Mouse (Mus musculus) MEL (cell line): ENCODE measurements around the gene Plxdc1. TPM values are rescaled to one million over a fixed set of nuclear protein-coding genes. Genes with fewer than 3 reads are reported as not detected.

ENCODE experiments used
- DNase-seq: peaks from one replicate; pipeline ENCODE4 v3.0.0; 2011; ENCODE audit warnings: low read depth, low spot score
- H3K27ac ChIP-seq: 2 replicates; pipeline ENCODE4 v1.5.1; 2012; ENCODE audit warnings: low read depth, mild to moderate bottlenecking, control low read depth, low read length, moderate library complexity; ENCODE audit not compliant: control insufficient read depth
- H3K27me3 ChIP-seq, 2 experiments: fragments of 150-350 bp in 1 of 2; sonication (generic) in 1 of 2; 2 replicates each; pipeline ENCODE4 v1.6.1; 2012; ENCODE audit warnings: low read length in 2 of 2, mild to moderate bottlenecking in 2 of 2, improper control_type of control experiment in 1 of 2, moderate library complexity in 1 of 2; ENCODE audit not compliant: insufficient read depth in 2 of 2, control insufficient read depth in 1 of 2
- H3K36me3 ChIP-seq, 2 experiments: 2 replicates each; pipeline ENCODE4 v1.6.1; 2012 to 2014; ENCODE audit warnings: low read length in 2 of 2, improper control_type of control experiment in 1 of 2, inconsistent platforms in 1 of 2, mild to moderate bottlenecking in 1 of 2; ENCODE audit not compliant: insufficient read depth in 2 of 2, control insufficient read depth in 1 of 2
- H3K4me1 ChIP-seq, 2 experiments: fragments of 150-350 bp in 1 of 2; sonication (generic) in 1 of 2; 2 replicates each; pipeline ENCODE4 v1.6.1; 2012; ENCODE audit warnings: low read length in 2 of 2, improper control_type of control experiment in 1 of 2, mild to moderate bottlenecking in 1 of 2; ENCODE audit not compliant: insufficient read depth in 2 of 2, control insufficient read depth in 1 of 2
- H3K4me3 ChIP-seq, 2 experiments: fragments of 150-350 bp in 1 of 2; sonication (generic) in 1 of 2; 2 replicates each; pipeline ENCODE4 v1.5.1; 2012; ENCODE audit warnings: low read depth in 2 of 2, low read length in 2 of 2, mild to moderate bottlenecking in 2 of 2, moderate library complexity in 2 of 2, control low read depth in 1 of 2, improper control_type of control experiment in 1 of 2; ENCODE audit not compliant: control insufficient read depth in 1 of 2, insufficient read depth in 1 of 2
- H3K79me2 ChIP-seq: 2 replicates; pipeline ENCODE4 v1.6.1; 2012; ENCODE audit warnings: mild to moderate bottlenecking, low read length, moderate library complexity; ENCODE audit not compliant: control insufficient read depth, poor library complexity, insufficient read depth
- H3K9ac ChIP-seq: 2 replicates; pipeline ENCODE4 v1.6.1; 2012; ENCODE audit warnings: low read depth, mild to moderate bottlenecking, control low read depth, low read length, moderate library complexity; ENCODE audit not compliant: control insufficient read depth, poor library complexity, severe bottlenecking
- H3K9me3 ChIP-seq: fragments of 150-350 bp; sonication (generic); replicated peaks from 2 replicates; pipeline ENCODE4 v1.6.1; 2012; ENCODE audit warnings: mild to moderate bottlenecking, low read length, improper control_type of control experiment, moderate library complexity; ENCODE audit not compliant: insufficient read depth
- BHLHE40 ChIP-seq: IDR thresholded peaks from 2 replicates; pipeline ENCODE4 v1.6.1; 2012; ENCODE audit warnings: low read depth, mild to moderate bottlenecking, inconsistent platforms, low read length, improper control_type of control experiment, borderline replicate concordance
- CHD2 ChIP-seq: IDR thresholded peaks from 2 replicates; pipeline ENCODE4 v1.6.1; 2011; ENCODE audit warnings: low read length, improper control_type of control experiment
- CTCF ChIP-seq, 3 experiments: IDR thresholded peaks in 2 of 3; conservative IDR thresholded peaks in 1 of 3; 2 replicates each; pipeline ENCODE4 v1.5.1; 2011 to 2012; ENCODE audit warnings: low read length in 3 of 3, low read depth in 2 of 3, mild to moderate bottlenecking in 2 of 3, improper control_type of control experiment in 1 of 3, inconsistent platforms in 1 of 3, mixed read lengths in 1 of 3, moderate library complexity in 1 of 3; ENCODE audit not compliant: control insufficient read depth in 1 of 3, insufficient read depth in 1 of 3, poor library complexity in 1 of 3, severe bottlenecking in 1 of 3
- EP300 ChIP-seq, 2 experiments: IDR thresholded peaks; 2 replicates each; pipeline ENCODE4 v1.6.1; 2011; ENCODE audit warnings: improper control_type of control experiment in 2 of 2, low read length in 2 of 2, low read depth in 1 of 2, mild to moderate bottlenecking in 1 of 2
- MAFK ChIP-seq: IDR thresholded peaks from 2 replicates; pipeline ENCODE4 v1.6.1; 2011; ENCODE audit warnings: low read depth, mild to moderate bottlenecking, low read length, improper control_type of control experiment, borderline replicate concordance
- MAZ ChIP-seq: IDR thresholded peaks from 2 replicates; pipeline ENCODE4 v1.6.1; 2012; ENCODE audit warnings: low read depth, mild to moderate bottlenecking, inconsistent platforms, low read length, improper control_type of control experiment
- MEF2A ChIP-seq: IDR thresholded peaks from 2 replicates; pipeline ENCODE4 v1.6.1; 2014; ENCODE audit warnings: low read depth, mild to moderate bottlenecking, inconsistent platforms, low read length, improper control_type of control experiment; ENCODE audit not compliant: poor library complexity, insufficient replicate concordance, severe bottlenecking; ENCODE audit errors: extremely low read depth
- MXI1 ChIP-seq: IDR thresholded peaks from 2 replicates; pipeline ENCODE4 v1.6.1; 2011; ENCODE audit warnings: mild to moderate bottlenecking, low read depth, low read length, improper control_type of control experiment
- NELFE ChIP-seq: IDR thresholded peaks from 2 replicates; pipeline ENCODE4 v1.6.1; 2011; ENCODE audit warnings: low read depth, low read length, improper control_type of control experiment
- POLR2AphosphoS2 ChIP-seq: IDR thresholded peaks from 2 replicates; pipeline ENCODE4 v1.6.1; 2011; ENCODE audit warnings: low read length, improper control_type of control experiment
- POLR2AphosphoS5 ChIP-seq: IDR thresholded peaks from 2 replicates; pipeline ENCODE4 v1.6.1; 2012; ENCODE audit warnings: low read depth, borderline replicate concordance, mild to moderate bottlenecking, inconsistent platforms, low read length, moderate library complexity, mixed read lengths
- RAD21 ChIP-seq: IDR thresholded peaks from 2 replicates; pipeline ENCODE4 v1.6.1; 2011; ENCODE audit warnings: mild to moderate bottlenecking, low read depth, low read length, improper control_type of control experiment
- RCOR1 ChIP-seq: IDR thresholded peaks from 2 replicates; pipeline ENCODE4 v1.6.1; 2012; ENCODE audit warnings: low read depth, mild to moderate bottlenecking, inconsistent platforms, low read length, improper control_type of control experiment
- SMC3 ChIP-seq: IDR thresholded peaks from 2 replicates; pipeline ENCODE4 v1.6.1; 2011; ENCODE audit warnings: low read depth, low read length, improper control_type of control experiment
- TBP ChIP-seq: IDR thresholded peaks from 2 replicates; pipeline ENCODE4 v1.8.0; 2011; ENCODE audit warnings: low read depth, low read length, improper control_type of control experiment
- UBTF ChIP-seq: IDR thresholded peaks from 2 replicates; pipeline ENCODE4 v1.6.1; 2012; ENCODE audit warnings: low read depth, mild to moderate bottlenecking, inconsistent platforms, low read length, improper control_type of control experiment, moderate library complexity, borderline replicate concordance; ENCODE audit not compliant: insufficient read depth
- USF1 ChIP-seq: IDR thresholded peaks from 2 replicates; pipeline ENCODE4 v1.6.1; 2014; ENCODE audit warnings: low read depth, mild to moderate bottlenecking, inconsistent platforms, low read length, improper control_type of control experiment, moderate library complexity
- ZKSCAN1 ChIP-seq: IDR thresholded peaks from 2 replicates; pipeline ENCODE4 v1.6.1; 2012; ENCODE audit warnings: low read depth, mild to moderate bottlenecking, inconsistent platforms, low read length, improper control_type of control experiment, moderate library complexity
- polyA plus RNA-seq, 2 experiments: library from polyadenylated mRNA; stranded (reverse) in 1 of 2; unstranded in 1 of 2; fragments of >175 nt in 1 of 2; fragments of >200 nt in 1 of 2; gene quantifications; 2 replicates each; pipeline versions ENCODE4 v1.2.1 to v1.2.4; 2012; ENCODE audit warnings: low replicate concordance in 2 of 2, low read depth in 1 of 2; ENCODE audit not compliant: insufficient read length in 2 of 2, insufficient read depth in 1 of 2, missing spikeins in 1 of 2
- total RNA-seq: library from RNA; depleted of rRNA; stranded (reverse); fragments of 300-350 nt; gene quantifications from 2 replicates; pipeline ENCODE4 v1.2.3, GENCODE M21; 2012

The Plxdc1 gene
- total and polyA plus RNA-seq, 3 experiments = 13.1 to 24.5 TPM; not detected in 1

- TF ChIP-seq USF1 (no peak), CHD2 (no peak), POLR2AphosphoS5 (no peak), TBP (no peak), NELFE (no peak), SMC3 (peak; percentile 12; the same call in 1 of the 2 replicates), RCOR1 (peak; percentile 98), MAFK (peak; percentile 61; the same call in 1 of the 2 replicates), MXI1 (peak; percentile 33; the same call in 1 of the 2 replicates), ZKSCAN1 (no peak), MEF2A (no peak), RAD21 (no peak)
- TF ChIP-seq, all 39 proteins: peak for 8
These were observed 89.6 kb downstream of the Plxdc1 start (continued) for GRCm38 (mm10) chr11:97896655-97897054.

- Histone ChIP-seq H3K27me3 (no peaks in the 10 kb centered on the region; a peak in 2 of 4 replicates), H3K9me3 (no peaks in the 10 kb centered on the region), H3K79me2 (no peaks in the 10 kb centered on the region), H3K4me3 (no peak overlapping the region), H3K27ac (no peak overlapping the region), H3K36me3 (peaks cover 0 to 2% of the 10 kb centered on the region in 2 experiments; a peak in 2 of 4 replicates), H3K4me1 (peaks cover 1 to 2% of the 10 kb centered on the region in 2 experiments), H3K9ac (no peak overlapping the region)
- no peak for DNase-seq
- TF ChIP-seq MAZ = no peak
- no peak for TF ChIP-seq CTCF (IDR thresholded peaks at IDR 0.05 in 2 of 3, conservative IDR thresholded peaks at IDR 0.05 in 1 of 3; ENCODE audit: control insufficient read depth in 1 of 3, insufficient read depth in 1 of 3, low read depth in 2 of 3, low read length in 3 of 3, poor library complexity in 1 of 3, severe bottlenecking in 1 of 3)
- TF ChIP-seq USF1 = no peak
- no peak for TF ChIP-seq TBP
- no peak for TF ChIP-seq POLR2AphosphoS2
- no peak for TF ChIP-seq MXI1
- no peak for TF ChIP-seq UBTF
- TF ChIP-seq RCOR1 = no peak
- TF ChIP-seq EP300 (IDR thresholded peaks at IDR 0.05; ENCODE audit: low read depth in 1 of 2, low read length in 2 of 2) = no peak
- no peak for TF ChIP-seq MAFK
- TF ChIP-seq MEF2A = no peak
- TF ChIP-seq SMC3 = no peak
- no peak for TF ChIP-seq BHLHE40
These were observed 94.4 kb downstream of the Plxdc1 start for GRCm38 (mm10) chr11:97891821-97892220.
